Mouse (Mus musculus): ENCODE results near the gene Cerkl. TPM values are rescaled to one million over a fixed set of nuclear protein-coding genes. Genes with fewer than 3 reads are reported as not detected.

The Cerkl gene
- polyA plus RNA-seq, 1 experiment: 1.8 TPM

DNA sequence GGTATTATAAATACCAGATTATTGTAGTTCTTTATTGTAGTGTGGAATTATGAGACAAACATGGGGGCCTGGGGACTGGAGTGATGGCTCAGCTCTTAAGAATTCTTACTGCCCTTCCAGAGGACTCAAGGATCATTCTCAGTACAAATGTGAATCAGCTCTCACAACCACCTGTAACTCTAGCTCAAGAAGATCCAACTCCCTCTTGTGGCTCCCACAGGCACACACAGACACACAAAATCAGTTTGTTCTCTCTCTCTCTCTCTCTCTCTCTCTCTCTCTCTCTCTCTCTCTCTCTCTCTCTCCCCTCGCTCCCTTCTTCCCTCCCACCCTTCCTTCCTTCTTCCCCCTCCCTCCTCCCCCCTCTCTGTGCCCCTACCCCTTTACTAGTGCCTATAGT lies 120.4 kb downstream of the Cerkl start:
- Histone ChIP-seq H3K4me3 (ENCODE audit: low read depth, low read length) (no peak overlapping the region), H3K27ac (ENCODE audit: insufficient read depth, low read length) (no peak overlapping the region)
- no peak for TF ChIP-seq EP300 (IDR thresholded peaks at IDR 0.05; ENCODE audit: insufficient read depth, low read depth, low read length)
- TF ChIP-seq CTCF (IDR thresholded peaks at IDR 0.05; ENCODE audit: low read depth, low read length): no peak

DNA sequence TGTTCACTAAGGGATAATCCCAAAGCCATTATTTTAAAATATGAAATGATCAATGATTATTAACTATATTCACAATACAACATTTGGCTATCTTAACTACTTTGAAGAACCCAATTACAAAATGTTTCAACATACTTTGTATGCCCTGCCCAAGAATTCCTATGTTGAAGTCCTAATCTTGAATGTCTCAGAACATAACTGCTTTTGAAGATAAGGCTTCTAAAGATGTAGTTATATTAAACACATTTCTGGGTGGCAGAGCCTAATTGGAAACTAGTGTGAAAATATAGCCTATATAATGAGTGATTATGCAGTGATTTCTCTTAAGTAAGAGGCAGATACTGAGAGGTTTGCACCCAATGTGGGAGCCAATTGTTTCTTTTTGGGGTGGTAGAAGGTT lies 121.9 kb downstream of the Cerkl start:
- no peaks in the 10 kb centered on the region for H3K4me1 ChIP-seq (ENCODE audit: control insufficient read depth, insufficient read depth, low read length)
- no peak overlapping the region for H3K9ac ChIP-seq (ENCODE audit: low read depth, poor library complexity, severe bottlenecking)
- no peaks in the 10 kb centered on the region for H3K27me3 ChIP-seq (ENCODE audit: control insufficient read depth, insufficient read depth, low read length, poor library complexity, severe bottlenecking)
- no peak for TF ChIP-seq POLR2A (IDR thresholded peaks at IDR 0.05; ENCODE audit: insufficient read depth, low read length)
- TF ChIP-seq EP300 (IDR thresholded peaks at IDR 0.05; ENCODE audit: insufficient read depth, low read depth, low read length): no peak
- no peak for TF ChIP-seq CTCF (IDR thresholded peaks at IDR 0.05; ENCODE audit: low read depth, low read length)
- H3K27ac ChIP-seq (ENCODE audit: insufficient read depth, low read length): no peak overlapping the region
- no peak overlapping the region for H3K4me3 ChIP-seq (ENCODE audit: low read depth, low read length)
- H3K36me3 ChIP-seq (ENCODE audit: control insufficient read depth, insufficient read depth, low read length, poor library complexity, severe bottlenecking): no peaks in the 10 kb centered on the region
- H3K9me3 ChIP-seq (replicated peaks; ENCODE audit: control insufficient read depth, insufficient read depth, low read length, poor library complexity, severe bottlenecking): no peaks in the 10 kb centered on the region; the same call in 1 of the 2 replicates

More for the DNA sequence above, 120.4 kb downstream of the Cerkl start:
- H3K36me3 ChIP-seq (ENCODE audit: control insufficient read depth, insufficient read depth, low read length, poor library complexity, severe bottlenecking): no peaks in the 10 kb centered on the region
- no peaks in the 10 kb centered on the region for H3K27me3 ChIP-seq (ENCODE audit: control insufficient read depth, insufficient read depth, low read length, poor library complexity, severe bottlenecking)
- H3K9me3 ChIP-seq (replicated peaks; ENCODE audit: control insufficient read depth, insufficient read depth, low read length, poor library complexity, severe bottlenecking): no peaks in the 10 kb centered on the region
- no peak overlapping the region for H3K9ac ChIP-seq (ENCODE audit: low read depth, poor library complexity, severe bottlenecking)
- H3K4me1 ChIP-seq (ENCODE audit: control insufficient read depth, insufficient read depth, low read length): no peaks in the 10 kb centered on the region

DNA sequence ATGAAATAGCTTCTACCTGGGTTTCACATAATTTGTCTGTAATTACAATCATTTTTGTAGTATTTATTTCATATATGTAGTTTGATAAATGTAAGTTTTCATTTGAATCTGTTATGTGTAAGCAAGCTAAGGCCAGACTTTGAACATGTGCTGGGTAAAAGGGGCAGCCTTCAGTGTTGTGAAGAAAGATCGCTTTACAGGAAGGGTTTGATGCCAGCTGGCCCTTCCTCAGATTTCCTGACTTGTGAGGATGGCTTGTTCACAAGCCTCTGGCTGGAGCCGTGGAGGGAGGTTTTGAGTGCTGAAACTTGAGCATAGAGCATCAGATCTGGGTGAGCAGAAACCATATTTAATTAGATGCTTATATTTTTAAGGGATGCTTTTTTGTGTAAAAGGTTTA lies 128.5 kb downstream of the Cerkl start:
- Histone ChIP-seq H3K4me3 (ENCODE audit: low read depth, low read length) (no peak overlapping the region), H3K36me3 (ENCODE audit: control insufficient read depth, insufficient read depth, low read length, poor library complexity, severe bottlenecking) (no peaks in the 10 kb centered on the region), H3K9ac (ENCODE audit: low read depth, poor library complexity, severe bottlenecking) (no peak overlapping the region), H3K27me3 (ENCODE audit: control insufficient read depth, insufficient read depth, low read length, poor library complexity, severe bottlenecking) (no peaks in the 10 kb centered on the region), H3K9me3 (replicated peaks; ENCODE audit: control insufficient read depth, insufficient read depth, low read length, poor library complexity, severe bottlenecking) (no peaks in the 10 kb centered on the region; the same call in 1 of the 2 replicates), H3K27ac (ENCODE audit: insufficient read depth, low read length) (no peak overlapping the region), H3K4me1 (ENCODE audit: control insufficient read depth, insufficient read depth, low read length) (no peaks in the 10 kb centered on the region)
- TF ChIP-seq CTCF (IDR thresholded peaks at IDR 0.05; ENCODE audit: low read depth, low read length): no peak
- TF ChIP-seq POLR2A (IDR thresholded peaks at IDR 0.05; ENCODE audit: insufficient read depth, low read length): no peak
- TF ChIP-seq EP300 (IDR thresholded peaks at IDR 0.05; ENCODE audit: insufficient read depth, low read depth, low read length): no peak

DNA sequence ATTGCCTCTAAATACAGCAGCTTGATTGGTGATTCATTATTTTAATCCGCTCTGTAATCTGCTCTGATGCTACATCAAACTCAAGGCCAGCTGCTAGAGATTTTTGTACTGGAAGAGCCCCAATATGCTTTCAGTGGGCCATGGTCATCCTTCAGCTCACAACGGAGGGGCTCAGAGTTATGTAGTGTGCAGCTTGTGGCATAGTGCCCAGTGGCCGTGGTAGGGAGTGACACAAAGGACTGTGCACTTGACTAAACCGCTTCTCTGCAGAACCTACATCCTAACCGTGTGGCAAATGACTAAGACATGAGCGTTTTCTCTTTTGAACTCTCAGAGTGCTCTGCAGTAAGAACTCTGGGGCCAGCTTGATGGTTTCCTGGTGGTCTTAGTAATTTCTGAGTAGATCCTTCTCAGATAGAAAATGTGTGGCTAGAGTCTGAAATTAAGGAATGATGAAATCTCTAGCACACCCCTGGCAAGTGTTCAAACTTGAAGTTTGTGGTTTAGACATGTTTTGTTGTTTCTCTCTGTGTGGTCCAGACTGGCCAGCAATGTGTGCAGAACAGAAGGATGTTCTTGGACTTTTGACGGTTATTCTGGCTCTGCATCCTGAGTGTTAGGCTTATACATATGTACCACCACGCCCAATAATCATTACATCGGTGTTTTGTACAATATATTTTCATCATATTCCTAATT lies 140.3 kb downstream of the Cerkl start:
- Histone ChIP-seq H3K36me3 (ENCODE audit: control insufficient read depth, insufficient read depth, low read length, poor library complexity, severe bottlenecking) (no peaks in the 10 kb centered on the region), H3K9ac (ENCODE audit: low read depth, poor library complexity, severe bottlenecking) (no peak overlapping the region), H3K4me3 (ENCODE audit: low read depth, low read length) (no peak overlapping the region), H3K9me3 (replicated peaks; ENCODE audit: control insufficient read depth, insufficient read depth, low read length, poor library complexity, severe bottlenecking) (no peaks in the 10 kb centered on the region), H3K27ac (ENCODE audit: insufficient read depth, low read length) (no peak overlapping the region), H3K27me3 (ENCODE audit: control insufficient read depth, insufficient read depth, low read length, poor library complexity, severe bottlenecking) (no peaks in the 10 kb centered on the region), H3K4me1 (ENCODE audit: control insufficient read depth, insufficient read depth, low read length) (no peaks in the 10 kb centered on the region)
- TF ChIP-seq CTCF (IDR thresholded peaks at IDR 0.05; ENCODE audit: low read depth, low read length): no peak
- TF ChIP-seq POLR2A (IDR thresholded peaks at IDR 0.05; ENCODE audit: insufficient read depth, low read length): no peak
- TF ChIP-seq EP300 (IDR thresholded peaks at IDR 0.05; ENCODE audit: insufficient read depth, low read depth, low read length): no peak

DNA sequence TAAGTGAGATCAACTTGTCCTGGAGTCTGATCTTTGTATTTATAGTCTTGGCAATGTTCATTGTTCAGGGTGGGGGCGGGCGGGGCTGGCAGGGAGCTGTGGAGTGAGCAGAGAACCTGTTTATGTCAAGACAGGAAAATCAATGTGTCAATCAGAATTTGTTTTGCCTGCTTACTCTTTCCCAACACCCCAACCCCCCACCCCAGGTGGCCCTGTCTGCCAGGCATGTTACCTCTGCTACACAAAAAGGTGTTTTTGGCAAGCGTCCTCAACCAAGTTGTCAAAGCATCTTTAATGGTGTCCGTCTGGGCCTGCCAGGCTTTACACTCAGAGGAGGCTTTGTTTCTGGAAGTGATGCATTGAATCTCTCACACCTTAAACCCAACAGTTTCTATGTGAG lies 141.5 kb downstream of the Cerkl start:
- TF ChIP-seq EP300 (IDR thresholded peaks at IDR 0.05; ENCODE audit: insufficient read depth, low read depth, low read length) (no peak), POLR2A (IDR thresholded peaks at IDR 0.05; ENCODE audit: insufficient read depth, low read length) (no peak), CTCF (IDR thresholded peaks at IDR 0.05; ENCODE audit: low read depth, low read length) (no peak)
- no peak overlapping the region for H3K4me3 ChIP-seq (ENCODE audit: low read depth, low read length)
- H3K4me1 ChIP-seq (ENCODE audit: control insufficient read depth, insufficient read depth, low read length): no peaks in the 10 kb centered on the region
- no peaks in the 10 kb centered on the region for H3K9me3 ChIP-seq (replicated peaks; ENCODE audit: control insufficient read depth, insufficient read depth, low read length, poor library complexity, severe bottlenecking)
- H3K27ac ChIP-seq (ENCODE audit: insufficient read depth, low read length): no peak overlapping the region
- H3K27me3 ChIP-seq (ENCODE audit: control insufficient read depth, insufficient read depth, low read length, poor library complexity, severe bottlenecking): no peaks in the 10 kb centered on the region
- no peak overlapping the region for H3K9ac ChIP-seq (ENCODE audit: low read depth, poor library complexity, severe bottlenecking)
- no peaks in the 10 kb centered on the region for H3K36me3 ChIP-seq (ENCODE audit: control insufficient read depth, insufficient read depth, low read length, poor library complexity, severe bottlenecking)

DNA sequence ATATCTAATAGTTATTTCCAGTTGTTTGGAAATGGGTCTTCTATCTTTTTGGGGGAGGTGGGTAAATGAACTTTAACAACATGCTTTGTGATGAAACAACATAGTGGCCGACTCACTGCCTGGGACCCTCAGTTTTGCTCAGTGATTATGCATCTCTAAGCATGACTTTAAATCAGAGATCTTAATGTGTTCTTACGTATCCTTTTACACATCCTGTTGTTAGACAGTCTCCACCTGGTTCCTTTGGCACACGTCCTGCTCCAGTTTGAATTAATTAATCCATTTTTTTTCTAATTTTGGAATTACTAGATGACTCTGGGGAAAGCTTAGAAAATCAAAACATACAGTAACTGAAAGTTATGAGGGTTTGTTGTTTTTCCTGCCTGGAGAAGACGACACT lies 144.1 kb downstream of the Cerkl start:
- no peaks in the 10 kb centered on the region for H3K9me3 ChIP-seq (replicated peaks; ENCODE audit: control insufficient read depth, insufficient read depth, low read length, poor library complexity, severe bottlenecking)
- H3K27ac ChIP-seq (ENCODE audit: insufficient read depth, low read length): no peak overlapping the region
- no peaks in the 10 kb centered on the region for H3K36me3 ChIP-seq (ENCODE audit: control insufficient read depth, insufficient read depth, low read length, poor library complexity, severe bottlenecking)
- H3K27me3 ChIP-seq (ENCODE audit: control insufficient read depth, insufficient read depth, low read length, poor library complexity, severe bottlenecking): no peaks in the 10 kb centered on the region
- H3K4me1 ChIP-seq (ENCODE audit: control insufficient read depth, insufficient read depth, low read length): no peaks in the 10 kb centered on the region
- H3K9ac ChIP-seq (ENCODE audit: low read depth, poor library complexity, severe bottlenecking): no peak overlapping the region
- H3K4me3 ChIP-seq (ENCODE audit: low read depth, low read length): no peak overlapping the region
- TF ChIP-seq EP300 (IDR thresholded peaks at IDR 0.05; ENCODE audit: insufficient read depth, low read depth, low read length) (no peak), CTCF (IDR thresholded peaks at IDR 0.05; ENCODE audit: low read depth, low read length) (no peak), POLR2A (IDR thresholded peaks at IDR 0.05; ENCODE audit: insufficient read depth, low read length) (no peak)

Data from ES-Bruce4 (cell line).